Mouse (Mus musculus) liver, embryonic 15.5 days (tissue): ENCODE results near the gene Cdkl5. TPM values are rescaled to one million over a fixed set of nuclear protein-coding genes. Genes with fewer than 3 reads are reported as not detected.

Source experiments
- ATAC-seq: fragments of 200-750 bp; cut with Nextera tagmentation; 2 replicates; pipeline ENCODE4 v1.8.0; 2017; ENCODE audit warnings: moderate number of reproducible peaks, mild to moderate bottlenecking, moderate library complexity; ENCODE audit not compliant: insufficient read depth
- H3K27ac ChIP-seq: fragments of 300-500 bp; sonication (generic); replicated peaks from 2 replicates; pipeline ENCODE4 v1.5.1; 2015; ENCODE audit warnings: mild to moderate bottlenecking, inconsistent platforms
- H3K27me3 ChIP-seq: fragments of 300-500 bp; sonication (generic); 2 replicates; pipeline ENCODE4 v1.6.1; 2015; ENCODE audit warnings: mild to moderate bottlenecking, inconsistent platforms
- H3K36me3 ChIP-seq: fragments of 300-500 bp; sonication (generic); replicated peaks from 2 replicates; pipeline ENCODE4 v1.6.1; 2015; ENCODE audit warnings: moderate library complexity, mild to moderate bottlenecking, inconsistent platforms
- H3K4me1 ChIP-seq: fragments of 300-500 bp; sonication (generic); replicated peaks from 2 replicates; pipeline ENCODE4 v1.6.1; 2015; ENCODE audit warnings: inconsistent platforms
- H3K4me2 ChIP-seq: fragments of 300-500 bp; sonication (generic); 2 replicates; pipeline ENCODE4 v1.6.1; 2015; ENCODE audit warnings: moderate library complexity, mild to moderate bottlenecking, inconsistent platforms
- H3K4me3 ChIP-seq: fragments of 300-500 bp; sonication (generic); replicated peaks from 2 replicates; pipeline ENCODE4 v1.5.1; 2015; ENCODE audit warnings: mild to moderate bottlenecking, inconsistent platforms
- H3K9ac ChIP-seq: fragments of 300-500 bp; sonication (generic); 2 replicates; pipeline ENCODE4 v1.6.1; 2015; ENCODE audit warnings: moderate library complexity, mild to moderate bottlenecking, inconsistent platforms
- H3K9me3 ChIP-seq: fragments of 300-500 bp; sonication (generic); replicated peaks from 2 replicates; pipeline ENCODE4 v1.6.1; 2016; ENCODE audit warnings: inconsistent platforms
- WGBS: fragments of 180-500 bp; shearing (Covaris S2); methylation state at CpG from one replicate; pipeline ENCODE4 v1.1.7; 2015; ENCODE audit warnings: mixed read lengths; ENCODE audit not compliant: insufficient replicate concordance; 5-methylcytosine and 5-hydroxymethylcytosine counted together
- polyA plus RNA-seq: library from polyadenylated mRNA; unstranded; fragments of >200 nt; fragmentation: Nextera tagmentation; extraction: Ambion mirVana; gene quantifications from 2 replicates; pipeline ENCODE4 v1.2.1, GENCODE M21; 2015

Gene Cdkl5
- polyA plus RNA-seq, 1 experiment from 2014 or later: 0.16 TPM

DNA sequence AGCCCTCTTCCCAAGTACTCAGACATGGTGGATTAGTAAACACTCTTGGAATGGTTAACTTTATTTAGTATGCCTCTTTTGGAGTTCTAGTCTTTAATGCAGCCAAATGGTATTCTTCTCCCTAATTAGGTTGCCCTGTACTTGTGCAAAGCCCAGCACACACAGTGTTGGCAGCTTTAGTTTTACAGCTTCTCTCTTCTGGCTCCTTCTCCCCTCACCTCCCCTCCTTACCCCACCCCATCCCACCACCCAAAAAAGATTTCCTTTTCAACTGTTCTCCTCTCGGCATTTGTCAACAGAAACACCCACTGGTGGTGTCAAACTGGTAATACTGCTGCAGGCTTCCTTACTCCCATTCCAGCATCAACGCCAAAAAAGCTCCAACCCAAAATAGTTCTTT is 1.8 kb downstream of the Cdkl5 start:
- no peak for ATAC-seq
- Histone ChIP-seq H3K27me3 (peaks cover 12% of the 10 kb centered on the region; the same call in 1 of the 2 replicates), H3K27ac (no peak overlapping the region), H3K4me3 (no peak overlapping the region), H3K4me2 (no peak overlapping the region), H3K36me3 (no peaks in the 10 kb centered on the region), H3K9ac (no peak overlapping the region), H3K9me3 (no peaks in the 10 kb centered on the region), H3K4me1 (no peaks in the 10 kb centered on the region)
- 42% methylated on average over 2 of the region's 2 CpGs for WGBS

DNA sequence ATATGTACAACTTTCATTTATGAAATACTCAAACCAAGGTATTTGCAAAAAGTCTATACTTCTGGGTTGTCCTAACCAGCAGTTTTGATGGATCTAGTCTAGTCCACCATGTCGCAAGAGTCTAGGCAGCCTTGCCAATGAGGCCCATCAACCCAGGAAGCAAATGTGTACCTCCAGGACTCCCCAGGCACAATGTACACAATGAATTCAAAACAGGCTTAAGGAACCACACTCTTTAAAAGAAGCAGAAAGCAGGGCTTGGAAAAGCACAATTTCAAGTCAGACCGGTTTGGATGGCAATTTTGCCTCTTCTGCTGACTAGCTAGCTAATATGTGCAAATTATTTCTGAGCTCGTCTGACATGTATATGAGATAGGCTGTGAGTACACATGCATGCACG is 4.2 kb downstream of the Cdkl5 start:
- H3K4me2 ChIP-seq: no peak overlapping the region
- 67% methylated on average over 4 of the region's 4 CpGs for WGBS
- ATAC-seq: no peak

DNA sequence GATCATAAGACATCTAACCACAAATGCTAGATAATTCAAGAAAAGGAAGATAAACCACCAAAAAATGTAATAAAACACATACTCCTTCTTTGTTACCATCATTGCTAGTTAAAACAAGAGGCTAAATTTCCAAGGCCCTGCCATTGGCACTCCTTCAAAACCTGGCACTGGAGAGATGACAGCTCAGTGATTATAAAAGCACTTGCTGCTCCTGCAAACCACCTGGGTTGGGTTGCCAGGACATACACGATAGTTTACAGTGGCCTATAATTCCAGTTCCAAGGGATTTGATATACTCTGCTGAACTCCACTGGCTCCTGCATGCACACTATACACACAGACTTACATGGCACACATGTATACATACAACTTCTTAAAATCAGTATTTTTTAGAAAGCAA is 16.6 kb downstream of the Cdkl5 start:
- Histone ChIP-seq H3K9me3 (no peaks in the 10 kb centered on the region), H3K27me3 (no peaks in the 10 kb centered on the region; the same call in 1 of the 2 replicates), H3K4me2 (no peak overlapping the region), H3K9ac (no peak overlapping the region), H3K27ac (no peak overlapping the region), H3K4me3 (no peak overlapping the region), H3K36me3 (no peaks in the 10 kb centered on the region), H3K4me1 (no peaks in the 10 kb centered on the region)
- ATAC-seq: no peak
- WGBS: 78% methylated on average over 1 of the region's 1 CpGs

More for the DNA sequence above, 4.2 kb downstream of the Cdkl5 start:
- Histone ChIP-seq H3K9me3 (no peaks in the 10 kb centered on the region), H3K4me1 (no peaks in the 10 kb centered on the region), H3K27ac (no peak overlapping the region), H3K27me3 (no peaks in the 10 kb centered on the region), H3K4me3 (no peak overlapping the region), H3K36me3 (no peaks in the 10 kb centered on the region), H3K9ac (no peak overlapping the region)

DNA sequence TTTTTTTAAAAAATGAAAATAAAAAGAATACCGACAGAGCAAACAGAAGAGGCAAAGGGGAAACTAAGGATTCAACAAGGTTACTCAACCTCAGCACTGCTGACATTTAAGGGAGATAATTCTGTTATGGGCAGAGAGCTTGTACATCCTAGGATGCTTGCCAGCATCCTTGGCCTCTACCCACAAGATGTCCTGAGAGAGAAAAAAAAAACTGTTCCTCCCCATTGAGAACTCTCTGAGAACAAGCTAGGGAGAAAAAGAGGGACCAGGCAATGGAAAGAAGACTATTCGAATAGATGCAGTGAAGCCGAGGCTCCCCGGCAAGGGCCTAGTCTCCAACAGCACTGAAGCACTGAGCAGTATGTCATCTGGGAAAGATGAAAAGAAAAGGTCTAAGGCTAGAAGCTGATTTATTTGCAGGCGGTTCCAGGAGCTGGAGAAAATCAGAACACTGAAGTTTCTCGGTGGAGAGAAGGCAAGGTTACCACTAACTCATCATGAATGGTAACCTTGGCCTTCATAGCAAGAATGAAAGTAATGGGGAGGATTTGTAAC is 22.4 kb downstream of the Cdkl5 start:
- Histone ChIP-seq H3K4me3 (no peak overlapping the region), H3K4me2 (no peak overlapping the region), H3K9me3 (no peaks in the 10 kb centered on the region), H3K27me3 (no peaks in the 10 kb centered on the region; the same call in 1 of the 2 replicates), H3K9ac (no peak overlapping the region), H3K4me1 (no peaks in the 10 kb centered on the region), H3K36me3 (no peaks in the 10 kb centered on the region), H3K27ac (no peak overlapping the region)
- 76% methylated on average over 6 of the region's 6 CpGs for WGBS
- no peak for ATAC-seq

GRCm38 (mm10) chrX:160958593-160959131 is 35.8 kb downstream of the Cdkl5 start:
- Histone ChIP-seq H3K27me3 (peaks cover 4% of the 10 kb centered on the region; the same call in 1 of the 2 replicates), H3K9me3 (no peaks in the 10 kb centered on the region), H3K27ac (no peak overlapping the region), H3K36me3 (no peaks in the 10 kb centered on the region), H3K9ac (no peak overlapping the region), H3K4me3 (no peak overlapping the region), H3K4me1 (no peaks in the 10 kb centered on the region), H3K4me2 (no peak overlapping the region)
- 51% methylated on average over 5 of the region's 5 CpGs for WGBS
- no peak for ATAC-seq

- H3K27me3 ChIP-seq: peaks cover 5% of the 10 kb centered on the region; the same call in 1 of the 2 replicates
- no peak overlapping the region for H3K4me2 ChIP-seq
- ATAC-seq: no peak
- no peak overlapping the region for H3K9ac ChIP-seq
- no peaks in the 10 kb centered on the region for H3K4me1 ChIP-seq
- H3K4me3 ChIP-seq: no peak overlapping the region
- 65% methylated on average over 2 of the region's 2 CpGs for WGBS
- H3K27ac ChIP-seq: no peak overlapping the region
- no peaks in the 10 kb centered on the region for H3K36me3 ChIP-seq
- H3K9me3 ChIP-seq: no peaks in the 10 kb centered on the region
Observed at GRCm38 (mm10) chrX:160949583-160949982, 44.9 kb downstream of the Cdkl5 start.

DNA sequence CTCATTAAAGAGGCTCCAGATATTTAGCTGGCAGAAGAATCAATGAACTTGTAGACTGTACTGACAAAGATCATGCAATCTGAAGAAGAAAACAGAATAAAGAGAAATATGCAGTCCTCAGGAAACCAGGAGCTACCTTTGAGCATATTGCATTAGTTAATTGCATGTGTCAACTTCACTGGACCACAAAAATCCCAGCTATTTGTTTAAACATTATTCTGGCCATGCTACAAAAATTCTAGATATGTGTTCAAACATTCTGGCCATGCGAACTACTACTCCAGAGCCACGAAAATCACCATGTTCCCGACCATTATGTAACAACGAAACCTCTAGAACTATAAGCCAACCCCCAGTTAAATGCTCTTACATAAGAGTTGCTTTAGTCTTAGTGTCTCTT is 49.8 kb downstream of the Cdkl5 start:
- no peak for ATAC-seq
- H3K27me3 ChIP-seq: no peaks in the 10 kb centered on the region
- no peak overlapping the region for H3K9ac ChIP-seq
- no peaks in the 10 kb centered on the region for H3K36me3 ChIP-seq
- H3K9me3 ChIP-seq: no peaks in the 10 kb centered on the region
- H3K4me1 ChIP-seq: no peaks in the 10 kb centered on the region
- H3K4me3 ChIP-seq: no peak overlapping the region
- no peak overlapping the region for H3K27ac ChIP-seq
- H3K4me2 ChIP-seq: no peak overlapping the region
- WGBS: 58% methylated on average over 4 of the region's 4 CpGs

DNA sequence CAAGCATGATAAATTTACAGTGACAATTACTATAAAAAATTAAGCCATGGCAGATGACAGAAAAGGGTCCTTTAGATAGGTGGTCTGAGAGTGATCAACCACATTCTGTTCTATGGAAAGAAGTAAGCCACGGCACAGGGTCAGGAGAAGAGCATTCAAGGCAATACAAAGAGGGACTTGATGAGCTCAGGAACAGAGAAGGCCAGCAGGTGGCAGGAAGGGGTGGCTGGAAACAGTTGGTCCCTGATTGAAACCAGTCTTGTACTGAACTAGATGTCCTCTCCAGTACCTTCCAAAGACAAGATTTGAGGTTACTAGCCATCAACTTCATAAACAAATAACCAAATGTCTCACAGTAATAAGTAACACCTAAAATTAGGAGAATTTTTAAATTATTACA is 59.0 kb downstream of the Cdkl5 start:
- Histone ChIP-seq H3K4me2 (no peak overlapping the region), H3K27me3 (no peaks in the 10 kb centered on the region; the same call in 1 of the 2 replicates), H3K4me3 (no peak overlapping the region), H3K36me3 (no peaks in the 10 kb centered on the region), H3K9me3 (no peaks in the 10 kb centered on the region), H3K27ac (no peak overlapping the region), H3K4me1 (no peaks in the 10 kb centered on the region), H3K9ac (no peak overlapping the region)
- WGBS: 41% methylated on average over 1 of the region's 1 CpGs
- no peak for ATAC-seq

GRCm38 (mm10) chrX:160930656-160931055 is 63.8 kb downstream of the Cdkl5 start:
- H3K4me1 ChIP-seq: no peaks in the 10 kb centered on the region
- no peak overlapping the region for H3K9ac ChIP-seq
- H3K4me3 ChIP-seq: no peak overlapping the region
- no peak for ATAC-seq
- no peaks in the 10 kb centered on the region; the same call in 1 of the 2 replicates for H3K27me3 ChIP-seq
- no peaks in the 10 kb centered on the region for H3K9me3 ChIP-seq
- H3K27ac ChIP-seq: no peak overlapping the region
- H3K4me2 ChIP-seq: no peak overlapping the region
- no peaks in the 10 kb centered on the region for H3K36me3 ChIP-seq

- 44% methylated on average over 1 of the region's 1 CpGs for WGBS
- no peak for ATAC-seq
Observed at GRCm38 (mm10) chrX:160928870-160929269, 65.6 kb downstream of the Cdkl5 start.

GRCm38 (mm10) chrX:160919022-160919637 is 75.4 kb downstream of the Cdkl5 start:
- Histone ChIP-seq H3K4me2 (no peak overlapping the region), H3K9me3 (no peaks in the 10 kb centered on the region), H3K9ac (no peak overlapping the region), H3K27ac (no peak overlapping the region), H3K27me3 (no peaks in the 10 kb centered on the region), H3K36me3 (no peaks in the 10 kb centered on the region), H3K4me3 (no peak overlapping the region), H3K4me1 (no peaks in the 10 kb centered on the region)
- ATAC-seq: no peak
- 42% methylated on average over 3 of the region's 3 CpGs for WGBS

More at GRCm38 (mm10) chrX:160928870-160929269, 65.6 kb downstream of the Cdkl5 start:
- Histone ChIP-seq H3K4me2 (no peak overlapping the region), H3K27ac (no peak overlapping the region), H3K9ac (no peak overlapping the region), H3K4me1 (no peaks in the 10 kb centered on the region), H3K36me3 (no peaks in the 10 kb centered on the region), H3K27me3 (no peaks in the 10 kb centered on the region; the same call in 1 of the 2 replicates), H3K4me3 (no peak overlapping the region), H3K9me3 (no peaks in the 10 kb centered on the region)
